17 mouse cellular contexts compared by ENCODE assay signal in the genomic region with DNA sequence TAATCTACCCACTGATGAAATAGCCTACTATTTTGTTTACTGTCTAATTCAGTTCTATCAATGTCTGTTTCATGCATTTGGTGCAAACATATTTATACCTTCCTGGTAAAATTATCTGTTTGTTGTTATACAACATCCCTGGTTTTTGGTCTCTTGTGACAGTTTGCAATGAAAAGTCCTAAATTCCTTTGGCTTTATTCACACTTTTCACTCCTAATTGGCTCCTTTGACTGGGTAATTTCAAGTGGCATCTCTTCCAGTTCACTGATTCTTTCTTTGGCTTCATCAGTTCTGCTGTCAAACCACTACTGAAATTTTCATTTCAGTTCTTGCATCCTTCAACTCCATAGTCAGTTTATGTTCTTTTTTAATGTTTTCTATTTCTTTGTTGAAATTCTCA.
DNase-seq lines count a peak whose midpoint lies in the region; ATAC-seq lines count a peak whose summit lies in the region.
"Had no signal": no experiment of that assay in that cellular context is flagged by ENCODE, and none has a peak within 500 bp of the region (broad histone marks: within the 10 kb centered on the region; RNA-seq: fewer than 3 reads in every experiment).

No protein-coding gene starts in this region.

- no peak for ATAC-seq in monocyte, adult 5-6 weeks (replicated peaks; ENCODE audit: insufficient number of reproducible peaks, low FRiP score, low TSS enrichment, poor library complexity, severe bottlenecking)
- ATAC-seq: CD4-positive, CD25-positive, alpha-beta regulatory T cell, adult 4 months; forebrain, embryonic 16.5 days had no signal

- peak; percentile 37 for DNase-seq in cerebellum, adult 9-10 months
- no peak for DNase-seq in cerebellum, adult 9-11 months
- DNase-seq in Muller cell, postnatal 12 days (ENCODE audit: inconsistent ontology term), result peak; percentile 80
- peak; percentile 77 for DNase-seq in retina, embryonic 14.5 days (ENCODE audit: low spot score)
- DNase-seq in lung, postnatal 14 days, result no peak
- DNase-seq: adrenal gland, adult 2 months; adrenal gland, postnatal 10 days; adrenal gland, postnatal 25 days; B cell, adult 2 months; cerebellum, adult 11 months; cerebellum, adult 18-20 months; cerebellum, adult 8-10 months; cerebellum, postnatal 36 days; embryo, embryonic 11 days had no signal

Comparison
In these comparisons a context has a peak if more than half of its experiments do, and no peak if none do; other contexts are left out.
1. DNase-seq: peak in cerebellum, adult 9-10 months (single experiment), Muller cell, postnatal 12 days (single experiment) and retina, embryonic 14.5 days (single experiment); none in cerebellum, adult 9-11 months (single experiment) and lung, postnatal 14 days (single experiment).